Mouse (Mus musculus): ENCODE measurements around the gene Gm49776. TPM values are rescaled to one million over a fixed set of nuclear protein-coding genes. Genes with fewer than 3 reads are reported as not detected.
"Not testable (repeated sequence)": the region's sequence is repeated elsewhere in the genome, so short reads cannot be mapped to it uniquely, and the experiment has no call there.

Gene Gm49776
- not detected for polyA plus RNA-seq (2017; shearing (Covaris generic))

GRCm38 (mm10) chr16:18258221-18258620 is at the start of gene Gm49776:
Gene Gm49776 (minus strand): TSS chr16:18258321.
- no peak for ATAC-seq

DNA sequence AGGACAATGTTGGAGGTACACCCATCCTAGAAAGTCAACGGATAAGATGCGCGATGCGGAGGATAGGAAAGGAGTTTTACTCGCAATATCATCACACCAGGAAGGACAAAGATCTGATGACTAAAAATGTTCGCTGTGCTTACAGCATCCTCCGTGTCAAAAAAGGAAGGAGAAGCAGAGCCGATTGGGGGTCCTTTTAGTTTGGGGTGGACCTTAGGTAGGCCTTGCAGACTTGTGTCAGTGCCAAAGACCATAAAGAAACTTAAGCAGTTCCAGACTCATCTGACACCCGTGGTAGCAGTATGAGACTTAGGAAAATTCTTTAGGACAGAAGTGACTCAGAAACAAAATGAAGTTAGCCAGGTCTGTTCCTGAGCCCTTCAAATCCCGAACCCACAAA is 31.5 kb upstream of the Gm49776 start:
- ATAC-seq, result not testable (repeated sequence)

- ATAC-seq, result peak; percentile 96
Observed at GRCm38 (mm10) chr16:18289067-18289588, 31.0 kb upstream of the Gm49776 start, which contains the start of gene Dgcr8. Gene Dgcr8 (minus strand): TSS chr16:18289246.

DNA sequence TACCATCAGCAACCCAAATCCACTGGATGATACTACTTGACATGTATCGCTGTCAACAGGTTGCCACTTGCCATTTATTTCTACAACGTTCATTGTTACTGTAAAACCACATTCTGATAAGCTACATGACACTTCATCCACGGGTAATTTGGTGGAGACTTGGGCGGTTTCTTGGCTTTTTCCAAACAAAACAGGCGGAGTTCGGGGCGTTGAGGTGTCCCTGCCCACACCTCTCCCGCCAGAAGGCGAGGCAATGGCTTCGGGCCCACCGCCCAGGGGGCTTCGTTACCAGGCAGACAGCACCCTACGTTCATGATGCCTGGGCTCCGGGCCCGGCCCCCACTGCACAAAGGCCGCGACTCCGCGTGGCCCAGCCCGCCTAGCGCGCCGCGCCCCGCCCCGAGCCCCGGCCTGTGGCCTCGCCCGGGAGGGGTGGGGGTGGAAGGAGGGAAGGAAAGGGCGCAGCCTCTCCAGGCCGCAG is 30.5 kb upstream of the Gm49776 start:
- ATAC-seq, result peak; percentile 71

DNA sequence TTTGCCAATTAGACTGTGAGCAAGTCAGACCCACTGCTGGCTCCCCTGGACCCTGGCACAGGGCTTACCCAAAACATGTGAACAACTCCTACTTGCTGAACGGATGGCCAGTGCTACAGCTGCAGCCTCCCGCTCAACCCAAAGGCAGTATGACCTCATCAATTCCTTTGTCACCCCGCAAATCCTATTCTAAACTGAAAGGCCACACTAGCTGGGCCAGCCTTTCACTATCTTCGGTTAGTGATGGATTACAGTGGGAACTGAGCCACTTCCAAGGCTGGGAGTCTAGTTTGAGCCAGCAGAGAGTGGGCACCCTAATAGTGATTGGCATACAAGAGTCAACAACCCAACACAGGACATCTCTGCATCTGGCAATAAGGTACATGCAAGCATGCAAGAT is 30.0 kb upstream of the Gm49776 start:
- ATAC-seq, result no peak

DNA sequence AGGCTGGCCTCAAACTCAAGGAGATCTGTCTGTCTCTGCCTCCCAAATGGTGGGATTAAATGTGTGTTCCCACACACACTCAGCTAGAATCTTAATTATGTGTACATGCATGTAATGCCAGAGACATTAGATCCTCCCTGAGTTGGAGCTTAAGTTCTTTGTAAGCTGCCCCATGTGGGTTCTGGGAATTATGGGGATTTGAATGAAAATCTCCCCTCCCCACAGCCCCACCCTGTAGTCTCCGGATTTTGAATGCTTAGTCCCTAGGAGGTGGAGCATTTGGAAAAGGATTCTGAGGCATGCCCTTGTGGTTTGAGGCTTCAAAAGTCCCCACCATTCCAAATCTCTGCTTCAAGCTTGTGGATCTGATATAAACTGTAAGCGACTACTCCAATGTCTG is 17.0 kb upstream of the Gm49776 start:
- no peak for ATAC-seq

GRCm38 (mm10) chr16:18268182-18268581 is 10.1 kb upstream of the Gm49776 start:
- no peak for ATAC-seq

DNA sequence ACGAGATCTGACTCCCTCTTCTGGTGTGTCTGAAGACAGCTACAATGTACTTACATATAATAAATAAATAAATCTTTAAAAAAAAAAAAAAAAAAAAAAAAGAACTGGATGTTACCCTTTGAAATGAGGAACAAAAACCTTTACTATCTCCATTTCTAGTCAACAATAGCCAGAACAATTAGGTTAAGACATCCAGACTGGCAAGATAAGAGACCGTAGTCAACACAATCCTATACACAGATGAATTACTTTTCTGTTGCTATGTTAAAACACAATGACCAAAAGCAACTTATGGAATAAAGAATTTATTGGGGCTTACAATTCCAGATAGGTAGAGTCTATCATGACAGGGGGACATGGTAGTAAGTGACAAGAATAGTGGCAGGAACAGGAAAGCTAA is 6.9 kb upstream of the Gm49776 start:
- ATAC-seq, result no peak

- ATAC-seq, result no peak
Observed at GRCm38 (mm10) chr16:18253866-18254265, 4.3 kb downstream of the Gm49776 start.

DNA sequence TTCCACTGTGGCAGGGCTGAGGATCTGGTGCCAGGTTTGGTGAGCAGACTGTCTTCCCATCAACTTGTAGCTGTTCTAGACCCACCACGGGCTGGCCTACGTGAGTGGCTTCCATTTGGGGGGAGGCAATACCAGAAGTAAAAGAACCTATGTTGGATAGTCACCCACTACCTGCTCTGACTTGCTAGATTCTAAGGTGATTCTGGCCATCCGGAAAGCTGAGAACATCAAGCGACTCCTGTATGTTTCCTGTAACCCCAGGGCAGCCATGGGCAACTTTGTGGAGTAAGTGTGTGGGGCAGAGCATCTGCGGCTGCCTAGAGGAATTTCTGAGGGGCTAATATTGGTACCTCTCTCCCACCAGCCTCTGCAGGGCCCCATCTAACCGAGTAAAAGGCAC is 5.4 kb downstream of the Gm49776 start:
- no peak for ATAC-seq

GRCm38 (mm10) chr16:18250828-18251790 is 7.0 kb downstream of the Gm49776 start:
- ATAC-seq, result no peak

DNA sequence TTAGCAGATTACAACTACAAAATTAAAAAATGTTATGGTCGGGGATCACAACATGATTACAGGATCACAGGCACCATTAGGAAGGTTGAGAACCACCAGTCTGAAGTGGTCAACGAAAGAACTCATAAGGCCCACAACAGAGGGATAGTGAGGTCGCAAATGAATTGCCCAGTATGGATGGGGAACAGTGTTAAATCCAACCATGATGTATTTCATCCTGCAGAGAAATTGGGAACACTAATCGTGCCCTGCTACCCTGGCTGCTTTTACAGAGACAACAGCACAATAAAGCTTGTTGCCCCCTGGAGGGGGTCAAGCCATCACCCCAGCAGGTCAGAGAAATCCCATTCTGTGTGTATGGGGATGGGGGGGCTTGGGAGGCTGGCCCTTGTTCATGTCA is 7.9 kb downstream of the Gm49776 start:
- no peak for ATAC-seq

- ATAC-seq, result peak; percentile 16
Observed at GRCm38 (mm10) chr16:18249364-18249967, 8.7 kb downstream of the Gm49776 start.

- ATAC-seq, result peak; percentile 91
Observed at GRCm38 (mm10) chr16:18248433-18249363, 9.4 kb downstream of the Gm49776 start, which contains the start of the genes Trmt2a and Ranbp1. Gene Trmt2a (plus strand): TSS chr16:18248679. Gene Ranbp1 (minus strand): TSS chr16:18248732.

GRCm38 (mm10) chr16:18247521-18248399 is 10.4 kb downstream of the Gm49776 start:
- peak; percentile 4 for ATAC-seq

- ATAC-seq, result no peak
Observed at GRCm38 (mm10) chr16:18241581-18241980, 16.5 kb downstream of the Gm49776 start.

DNA sequence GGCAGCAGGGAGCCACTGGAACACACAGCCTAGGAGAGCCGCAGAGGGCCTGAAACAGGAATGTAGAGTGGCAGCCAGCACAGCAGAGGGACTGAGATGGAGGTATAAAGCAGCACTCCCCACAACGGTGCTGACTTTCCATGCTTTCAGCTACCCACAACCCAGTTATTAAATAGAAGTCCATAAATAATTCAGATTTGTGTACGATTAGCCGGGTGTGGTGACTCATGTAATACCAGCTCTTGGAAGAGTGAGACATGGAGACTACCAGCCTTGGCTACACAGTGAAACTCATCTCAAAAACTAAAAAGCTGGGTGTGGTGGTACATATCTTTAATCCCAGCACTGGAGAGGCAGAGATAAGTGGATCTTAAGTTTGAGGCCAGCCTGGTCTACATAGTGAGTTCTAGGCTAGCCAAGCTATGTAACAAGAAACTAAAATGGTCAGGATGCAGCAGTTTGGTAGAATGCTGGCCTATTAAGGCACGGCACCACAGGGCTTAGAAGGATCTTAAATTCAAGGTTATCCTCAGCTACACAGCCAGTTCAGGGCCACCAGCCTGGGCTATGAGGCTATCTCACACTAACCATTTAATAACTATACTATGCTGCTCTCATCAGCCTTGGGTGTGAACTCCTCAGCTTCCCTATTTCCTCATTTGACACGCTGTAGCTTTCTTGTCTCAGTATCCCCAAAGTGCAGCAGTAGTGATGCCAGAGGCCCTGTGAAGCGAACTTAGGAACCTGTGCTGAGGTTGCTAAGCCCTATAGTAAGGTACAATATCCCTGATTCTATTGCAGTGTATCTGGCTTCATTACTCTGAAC is 21.2 kb downstream of the Gm49776 start:
- no peak for ATAC-seq

DNA sequence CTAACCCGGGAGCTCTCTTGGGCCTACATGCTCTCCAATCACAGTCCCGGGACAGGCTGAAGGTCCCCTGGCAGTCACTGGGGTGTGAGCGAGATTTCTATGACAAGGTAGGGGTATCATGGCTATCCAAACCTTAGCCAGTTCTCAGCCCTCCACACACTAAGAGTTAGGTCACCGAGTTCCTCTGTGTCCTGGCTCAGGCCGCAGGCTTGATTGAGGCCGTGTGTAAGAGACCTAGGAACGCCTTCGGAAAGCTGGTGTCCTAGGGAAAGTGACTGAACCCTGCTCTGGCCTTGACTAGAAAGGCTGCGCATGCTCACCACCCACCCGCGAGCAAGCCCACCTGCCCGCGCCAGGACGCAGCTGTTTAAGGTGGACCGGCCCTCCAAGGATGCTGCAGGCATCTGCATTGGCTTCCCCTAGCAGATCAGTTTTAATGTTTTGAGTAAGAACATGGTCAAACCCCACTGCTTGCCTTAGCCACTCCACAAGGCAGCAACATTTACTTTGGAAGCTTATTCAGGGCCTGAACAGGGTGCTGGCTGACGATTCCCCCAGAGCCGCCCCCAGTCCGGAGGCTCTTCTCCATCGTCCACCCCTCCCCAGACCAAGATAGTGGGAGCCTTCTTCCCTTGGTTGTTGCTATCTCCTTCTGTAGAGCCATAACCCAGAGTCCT is 22.6 kb downstream of the Gm49776 start:
- ATAC-seq, result peak; percentile 47

GRCm38 (mm10) chr16:18234671-18235388 is 23.3 kb downstream of the Gm49776 start, which contains the start of gene Zdhhc8:
Gene Zdhhc8 (minus strand): TSS chr16:18235136.
- peak; percentile 65 for ATAC-seq
